Mouse (Mus musculus): ENCODE results near the gene Hspa4.
"Not testable (repeated sequence)": the region's sequence is repeated elsewhere in the genome, so short reads cannot be mapped to it uniquely, and the experiment has no call there.

Hspa4 gene

DNA sequence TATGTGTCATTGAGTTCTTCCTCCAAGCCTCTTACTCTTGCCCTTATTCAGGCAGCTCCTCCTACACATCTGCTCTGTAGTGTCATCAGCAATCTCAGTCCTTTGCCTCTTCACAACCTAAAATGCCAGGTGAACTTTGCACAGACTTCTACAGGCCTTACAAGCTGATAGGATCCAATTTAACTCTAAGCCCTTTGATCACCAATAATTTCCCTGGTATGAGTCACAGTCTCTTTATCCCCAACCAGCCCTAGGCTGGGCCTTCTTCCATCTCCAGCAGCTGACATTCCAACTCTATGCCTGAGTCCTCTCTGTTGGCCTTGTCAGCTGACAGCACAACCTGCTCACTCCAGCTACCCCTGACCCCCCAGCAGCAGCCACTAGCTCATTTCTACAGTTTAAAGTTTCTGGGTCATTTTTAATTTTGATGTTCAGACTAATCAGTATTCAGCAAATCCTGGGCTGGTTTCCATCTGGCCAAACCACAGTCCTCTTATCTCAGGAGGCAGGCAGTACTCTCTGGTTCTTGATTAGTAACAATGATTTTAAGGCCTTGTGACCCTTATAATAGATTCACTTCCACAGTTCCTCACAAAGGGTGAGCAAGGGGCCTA lies 8.1 kb upstream of the Hspa4 start:
- DNase-seq (ENCODE audit: extremely low spot score, low read depth, low spot score): no peak

DNA sequence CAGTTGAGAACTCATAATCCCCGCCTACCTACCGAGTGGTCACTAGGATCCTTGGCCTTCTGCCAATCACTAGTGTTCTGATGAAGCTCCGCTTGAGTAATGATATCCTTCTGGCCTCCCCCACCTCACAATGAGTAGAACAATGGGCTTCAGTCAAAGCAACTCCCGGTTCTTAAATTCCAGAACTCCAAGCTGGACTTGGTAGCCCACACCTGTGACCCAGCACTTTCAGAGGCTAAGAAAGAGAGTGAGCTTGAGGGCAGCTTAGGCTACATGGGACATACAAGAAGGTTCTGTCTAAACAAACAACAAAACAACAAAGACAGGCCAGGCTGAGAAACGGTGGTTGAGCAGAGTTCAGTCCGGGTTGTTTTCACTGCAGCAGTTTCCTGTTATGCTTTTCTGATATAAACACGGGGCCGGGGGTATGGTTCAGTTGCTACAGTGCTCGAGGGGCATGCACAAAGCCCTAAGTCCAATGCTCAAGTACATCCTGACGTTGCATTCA lies 7.4 kb upstream of the Hspa4 start:
- no peak for DNase-seq (ENCODE audit: extremely low spot score, low read depth, low spot score)

DNA sequence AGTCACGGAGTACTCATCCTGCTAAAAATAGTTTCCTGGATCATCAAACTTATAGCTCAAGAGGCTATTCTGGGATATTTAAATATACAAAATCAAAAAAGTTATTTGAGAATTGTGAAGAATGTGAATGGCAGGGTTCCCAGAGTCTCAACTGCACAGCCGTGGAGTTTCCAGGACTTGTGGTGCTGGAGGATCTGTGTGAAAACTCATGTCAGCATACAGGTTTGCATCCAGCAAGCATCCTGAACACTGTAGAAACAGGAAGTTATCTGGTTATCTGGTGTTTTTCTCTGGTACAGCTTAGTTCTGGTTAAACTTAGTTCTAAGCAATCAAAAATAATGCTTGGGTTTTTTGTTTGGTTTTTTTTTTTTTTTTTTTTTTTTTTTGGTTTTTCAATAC lies 6.7 kb upstream of the Hspa4 start:
- no peak for DNase-seq (ENCODE audit: extremely low spot score, low read depth, low spot score)

DNA sequence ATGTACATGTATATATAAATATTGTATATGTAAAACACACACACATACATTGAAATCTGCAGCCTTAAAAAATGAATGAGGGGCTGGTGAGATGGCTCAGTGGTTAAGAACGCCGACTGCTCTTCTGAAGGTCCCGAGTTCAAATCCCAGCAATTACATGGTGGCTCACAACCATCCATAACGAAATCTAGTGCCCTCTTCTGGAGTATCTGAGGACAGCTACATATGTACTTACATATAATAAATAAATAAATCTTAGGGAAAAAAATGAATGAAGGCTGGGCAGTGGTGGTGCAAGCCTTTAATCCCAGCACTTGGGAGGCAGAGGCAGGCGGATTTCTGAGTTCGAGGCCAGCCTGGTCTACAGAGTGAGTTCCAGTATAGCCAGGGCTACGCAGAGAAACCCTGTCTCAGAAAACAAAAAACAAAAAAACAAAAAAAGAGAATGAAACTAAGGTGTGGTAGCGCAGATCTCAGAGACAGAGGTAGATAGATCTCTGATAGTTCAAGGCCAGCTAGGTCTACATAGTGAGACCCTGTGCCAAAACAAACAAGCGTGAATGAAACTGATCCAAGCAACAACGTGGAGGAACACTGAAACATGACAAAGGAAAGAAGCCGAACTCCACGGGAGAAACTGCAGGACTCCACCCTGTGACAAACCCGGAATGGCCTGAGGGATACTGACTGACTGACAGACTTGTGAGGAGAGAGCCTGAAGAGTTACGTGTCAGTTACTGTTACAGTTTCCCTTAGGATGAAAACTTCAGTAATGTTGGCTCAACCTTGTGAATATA lies 4.0 kb upstream of the Hspa4 start:
- no peak for DNase-seq (ENCODE audit: extremely low spot score, low read depth, low spot score)

DNA sequence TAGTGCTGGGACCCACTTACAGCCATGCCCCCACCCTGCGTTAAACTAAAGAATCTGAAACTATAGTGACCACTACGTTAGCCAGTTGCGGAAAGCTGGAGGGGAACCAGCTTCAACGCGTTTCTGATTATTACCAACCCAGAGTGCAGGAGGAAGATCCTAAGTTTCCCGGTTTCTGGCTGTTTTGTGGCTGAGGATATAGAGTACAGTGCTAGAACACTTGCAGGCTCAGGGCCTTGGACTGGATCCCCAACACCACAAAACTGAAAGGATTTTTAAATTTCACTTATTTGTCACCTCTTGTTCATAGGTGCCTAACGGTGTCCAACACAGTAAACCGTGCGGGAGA lies 884 bp upstream of the Hspa4 start:
- no peak for DNase-seq (ENCODE audit: extremely low spot score, low read depth, low spot score)

DNA sequence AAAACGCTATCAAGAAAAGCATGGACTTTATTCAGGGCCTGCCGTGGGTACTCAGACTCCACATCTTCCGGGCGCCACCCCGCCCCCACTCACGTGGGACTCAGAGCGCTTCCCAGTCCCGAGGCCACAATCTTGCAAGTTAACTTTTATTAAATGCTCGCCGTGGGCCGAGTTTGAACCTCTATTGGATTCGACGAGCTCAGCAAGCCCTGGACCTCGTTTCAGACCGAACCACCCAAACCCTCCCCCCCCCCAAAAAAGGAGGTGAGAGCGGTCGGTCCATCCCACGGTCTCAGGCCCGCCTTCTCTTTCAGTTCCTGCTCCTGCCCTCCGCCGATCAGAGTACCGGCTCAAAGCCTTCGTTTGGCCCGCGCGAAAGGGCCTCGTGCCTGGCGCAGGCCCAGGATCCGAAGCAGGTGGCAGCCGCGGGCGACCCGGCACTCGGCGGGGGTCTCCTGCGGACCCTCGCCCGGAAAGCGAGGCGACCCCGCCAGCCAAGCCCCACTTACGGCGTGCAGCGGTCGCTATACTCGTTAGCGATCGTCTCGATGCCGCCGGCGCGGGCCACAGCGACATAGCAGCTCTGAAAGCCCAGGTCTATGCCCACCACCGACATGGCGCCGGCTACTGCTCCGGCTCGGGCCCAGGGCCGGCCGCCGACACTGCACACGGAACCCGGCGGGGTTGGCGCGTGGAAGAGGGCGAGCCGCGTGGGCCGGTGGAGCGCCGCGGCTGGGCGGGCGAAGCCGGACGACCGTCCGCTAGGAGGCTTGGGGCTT lies 517 bp downstream of the Hspa4 start:
- no peak for DNase-seq (ENCODE audit: extremely low spot score, low read depth, low spot score)

DNA sequence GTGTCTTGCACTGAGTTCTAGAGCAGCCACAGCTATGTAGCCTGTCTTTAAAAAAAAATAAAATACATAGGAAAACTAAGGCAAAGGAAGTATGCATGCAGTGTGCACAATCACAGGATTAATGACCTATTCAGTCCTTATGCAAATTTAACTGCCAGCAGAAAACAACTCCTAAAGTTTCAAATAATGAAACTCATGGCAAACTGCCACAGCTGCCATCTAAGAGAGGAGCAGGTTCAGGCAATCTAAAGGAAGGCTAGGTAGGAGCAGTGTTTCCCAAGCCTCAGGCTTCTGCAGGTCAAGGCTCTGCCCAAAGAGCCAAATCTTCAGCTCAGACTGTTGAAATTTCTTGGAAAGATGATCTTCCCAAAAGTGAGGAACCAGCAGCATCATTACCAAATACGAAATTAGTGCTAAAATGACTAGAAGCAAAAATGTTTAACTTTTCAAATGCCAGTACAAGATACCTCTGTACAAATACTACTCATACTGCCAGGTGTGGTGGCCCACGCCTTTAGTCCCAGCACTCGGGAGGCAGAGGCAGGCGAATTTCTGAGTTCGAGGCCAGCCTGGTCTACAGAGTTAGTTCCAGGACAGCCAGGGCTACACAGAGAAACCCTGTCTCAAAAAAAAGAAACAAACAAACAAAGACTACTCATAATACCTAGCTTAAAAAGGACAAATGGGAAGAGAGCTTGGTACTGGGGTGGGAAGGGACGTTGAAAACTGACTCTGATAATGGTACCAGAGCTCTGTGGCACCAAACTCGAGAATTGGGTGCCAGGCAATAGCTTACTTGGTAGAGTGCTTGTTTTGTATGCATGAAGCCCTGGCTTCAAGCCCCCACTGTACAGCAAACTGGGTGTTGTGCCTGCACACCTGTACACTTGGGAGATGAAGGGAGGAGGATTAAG lies 2.1 kb downstream of the Hspa4 start:
- no peak for DNase-seq (ENCODE audit: extremely low spot score, low read depth, low spot score)

DNA sequence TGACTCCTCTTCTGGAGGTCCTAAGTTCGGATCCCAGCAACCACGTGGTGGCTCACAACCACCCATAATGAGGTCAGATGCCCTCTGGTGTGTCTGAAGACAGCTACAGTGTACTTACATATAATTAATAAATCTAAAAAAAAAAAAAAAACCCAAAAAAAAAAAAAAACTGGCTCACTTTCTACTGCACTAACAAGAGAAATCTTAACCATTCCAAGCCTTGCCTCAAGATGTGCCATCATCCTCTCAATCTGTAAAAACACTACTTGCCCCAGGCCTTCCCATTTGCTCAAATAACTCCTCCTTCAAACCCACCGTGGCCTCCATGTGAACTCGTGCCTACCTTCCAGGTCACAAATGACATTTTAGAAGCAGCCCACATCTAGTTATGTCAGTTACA lies 3.4 kb downstream of the Hspa4 start:
- no peak for DNase-seq (ENCODE audit: extremely low spot score, low read depth, low spot score)

DNA sequence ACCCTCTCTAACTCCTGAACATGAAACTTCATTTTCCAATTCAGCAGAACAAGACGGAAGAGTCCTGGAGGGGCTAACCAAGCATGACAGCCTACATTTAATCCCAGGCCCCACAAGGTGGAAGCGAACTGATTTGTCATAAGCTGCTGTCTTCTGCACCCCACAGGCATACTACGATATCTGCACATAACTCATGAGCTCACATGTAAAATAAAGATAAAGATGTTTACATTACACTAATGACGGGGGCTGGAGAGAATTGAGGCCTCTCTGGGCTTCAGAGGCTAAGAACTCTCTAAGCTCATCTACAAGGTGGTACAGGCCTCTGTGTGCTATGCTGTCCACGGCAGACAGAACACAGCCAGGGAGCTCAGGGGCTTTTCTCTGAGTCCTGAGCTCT lies 5.8 kb downstream of the Hspa4 start:
- no peak for DNase-seq (ENCODE audit: extremely low spot score, low read depth, low spot score)

DNA sequence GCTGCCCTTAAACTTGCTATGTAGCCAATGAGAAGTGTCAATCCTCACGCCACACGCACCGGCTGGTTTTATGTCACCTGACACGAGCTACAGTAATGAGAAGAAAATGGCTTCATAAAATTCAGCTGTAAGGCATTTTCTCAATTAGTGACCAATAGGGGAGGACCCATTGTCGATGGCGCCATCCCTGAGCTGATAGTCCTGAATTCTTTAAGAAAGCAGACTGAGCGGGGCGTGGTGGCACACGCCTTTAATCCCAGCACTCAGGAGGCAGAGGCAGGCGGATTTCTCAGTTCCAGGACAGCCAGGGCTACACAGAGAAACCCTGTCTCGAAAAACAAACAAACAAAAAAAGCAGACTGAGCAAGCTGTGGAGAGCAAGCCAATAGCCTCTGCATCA lies 9.4 kb downstream of the Hspa4 start:
- DNase-seq (ENCODE audit: extremely low spot score, low read depth, low spot score): no peak

DNA sequence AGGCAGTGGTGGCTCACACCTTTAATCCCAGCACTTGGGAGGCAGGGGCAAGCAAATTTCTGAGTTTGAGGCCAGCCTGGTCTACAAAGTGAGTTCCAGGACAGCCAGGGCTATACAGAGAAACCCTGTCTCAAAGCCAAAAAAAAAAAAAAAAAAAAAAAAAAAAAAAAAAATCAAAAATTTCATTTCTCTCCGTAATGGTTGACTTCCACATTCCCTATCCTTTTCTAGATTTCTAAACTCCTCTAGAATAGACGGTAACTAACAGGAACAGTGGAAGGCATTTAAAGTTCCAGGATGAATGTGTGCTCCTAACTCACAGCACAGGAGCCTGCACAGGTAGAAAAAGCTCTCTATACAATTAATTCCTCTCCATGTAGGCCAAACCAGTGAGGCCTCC lies 10.1 kb downstream of the Hspa4 start:
- DNase-seq (ENCODE audit: extremely low spot score, low read depth, low spot score): not testable (repeated sequence)

DNA sequence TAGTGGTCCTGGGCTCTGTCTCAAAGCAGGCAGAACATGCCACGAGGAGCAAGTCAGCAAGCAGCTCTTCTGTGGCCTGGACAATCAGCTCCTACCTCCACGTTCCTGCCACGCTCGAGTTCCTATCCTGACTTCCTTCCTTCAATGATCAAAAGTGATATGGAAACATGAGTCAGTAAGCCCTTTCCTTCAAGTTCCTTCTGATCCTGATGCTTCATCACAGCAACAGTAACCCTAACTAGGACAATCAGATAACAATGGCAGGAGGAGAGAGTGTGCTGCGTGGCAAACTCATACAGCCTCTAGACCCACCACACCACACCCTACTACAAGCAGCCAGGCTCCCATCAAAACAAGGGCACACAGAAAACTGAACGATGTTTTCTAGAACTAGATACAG lies 14.4 kb downstream of the Hspa4 start:
- DNase-seq (ENCODE audit: extremely low spot score, low read depth, low spot score): no peak

DNA sequence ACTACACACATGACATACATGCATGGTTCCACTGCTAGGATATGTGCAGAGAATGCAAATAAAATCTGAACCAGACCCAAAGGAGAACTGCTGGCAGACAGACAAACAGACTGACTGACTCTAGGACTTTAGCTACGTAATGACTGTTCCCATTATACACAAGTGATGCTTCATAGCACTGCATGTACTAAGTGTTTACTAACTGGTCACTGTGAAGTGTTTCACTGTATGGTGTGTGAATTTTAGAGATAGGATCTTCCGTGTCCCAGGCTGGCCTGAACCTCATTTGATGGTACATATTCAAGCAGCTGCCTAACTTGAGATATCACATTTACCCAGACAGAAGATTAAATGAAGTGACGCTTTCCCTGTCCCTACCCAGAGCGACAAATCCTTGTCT lies 21.8 kb downstream of the Hspa4 start:
- no peak for DNase-seq (ENCODE audit: extremely low spot score, low read depth, low spot score)

DNA sequence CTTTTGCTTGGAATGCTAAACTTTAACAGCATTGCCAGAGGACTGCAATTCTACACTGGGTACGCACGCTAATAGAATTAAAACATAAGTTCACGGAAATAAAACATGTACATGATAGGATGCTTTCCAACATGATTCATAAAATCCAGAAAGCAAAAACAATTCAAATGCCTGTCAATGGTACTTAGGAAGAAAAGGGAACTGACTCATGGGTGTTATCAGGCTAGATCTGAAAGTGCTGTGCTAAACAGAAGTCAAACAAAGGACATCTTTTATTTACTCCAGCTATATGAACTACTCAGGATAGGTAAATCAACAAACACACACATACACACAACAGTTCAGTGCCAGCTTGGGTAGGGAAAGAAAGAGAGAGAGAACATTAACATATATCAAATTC lies 24.9 kb downstream of the Hspa4 start:
- DNase-seq (ENCODE audit: extremely low spot score, low read depth, low spot score): no peak

DNA sequence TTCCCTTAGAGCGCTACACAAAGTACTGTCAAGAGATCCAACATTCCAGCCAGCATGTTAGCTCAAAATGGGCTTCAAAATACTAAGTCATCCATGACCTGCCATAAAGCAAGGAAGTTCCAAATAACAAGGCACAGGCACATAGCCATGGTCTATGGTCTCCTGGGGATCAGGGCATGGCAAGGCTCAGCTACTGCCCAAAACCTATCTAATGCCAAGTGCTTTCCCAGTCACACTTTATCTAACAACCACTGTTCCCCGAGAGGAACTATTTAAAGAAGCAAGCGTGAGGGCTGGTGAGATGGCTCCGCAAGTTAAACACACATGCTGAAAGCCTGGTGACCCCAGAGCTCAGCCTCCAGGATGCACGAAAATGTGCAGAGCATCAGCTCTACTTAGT lies 26.9 kb downstream of the Hspa4 start:
- DNase-seq (ENCODE audit: extremely low spot score, low read depth, low spot score): no peak

DNA sequence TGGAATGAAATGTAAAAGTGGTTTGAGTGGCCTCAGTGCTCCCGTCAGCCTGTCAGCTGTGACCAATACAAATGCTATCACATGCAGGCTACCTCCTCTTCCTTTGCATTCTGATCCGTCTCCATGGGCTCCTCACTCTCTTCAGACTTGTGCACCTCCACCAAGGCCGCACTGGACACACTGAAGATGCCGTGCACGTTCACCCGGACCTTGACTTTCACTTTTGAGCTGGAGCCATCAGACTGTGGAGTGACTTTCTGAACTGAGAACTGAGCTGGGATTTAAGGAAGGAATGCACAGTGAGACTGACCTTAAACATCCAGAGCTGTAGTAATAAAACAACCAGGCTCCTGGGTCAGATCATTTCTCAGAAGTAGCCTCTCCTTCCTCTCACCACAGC lies 30.7 kb downstream of the Hspa4 start:
- DNase-seq (ENCODE audit: extremely low spot score, low read depth, low spot score): no peak

DNA sequence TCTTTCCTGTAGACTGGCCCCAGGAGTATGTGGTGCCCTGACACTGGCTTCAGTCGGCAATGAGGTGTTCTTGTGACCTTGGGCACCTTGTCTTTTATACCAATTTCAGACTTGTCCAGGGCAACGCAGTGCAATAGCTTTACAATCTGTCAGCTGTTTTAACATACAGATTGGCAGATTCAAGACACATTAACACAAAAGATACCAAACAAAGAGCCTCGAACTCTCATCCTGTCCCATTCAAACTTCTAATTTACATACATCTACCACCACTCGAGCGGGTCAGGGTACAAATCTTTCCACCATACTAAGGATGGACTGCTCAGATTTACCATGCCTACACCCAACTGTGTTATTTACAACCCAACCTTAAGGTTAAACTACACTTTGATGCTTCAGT lies 39.7 kb downstream of the Hspa4 start:
- DNase-seq (ENCODE audit: extremely low spot score, low read depth, low spot score): no peak

DNA sequence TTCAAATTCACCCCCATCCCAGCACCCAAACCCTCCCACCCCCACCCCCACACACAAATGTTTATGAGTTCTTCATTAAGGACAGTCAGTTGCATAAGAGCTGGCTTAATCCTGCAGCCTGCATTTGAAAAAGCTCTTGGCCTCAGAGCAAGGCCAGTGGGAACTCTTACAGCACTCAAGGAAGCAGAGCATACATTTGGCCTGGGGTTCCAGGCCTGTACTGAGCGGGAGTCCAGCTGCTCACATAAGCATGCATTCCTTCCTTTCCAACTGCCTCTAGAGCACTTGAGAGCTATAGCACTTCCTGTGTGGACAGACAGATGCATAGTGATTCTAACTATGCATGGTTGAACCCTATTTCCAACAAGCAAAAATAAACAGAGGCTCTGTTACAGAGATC lies 40.2 kb downstream of the Hspa4 start:
- DNase-seq (ENCODE audit: extremely low spot score, low read depth, low spot score): no peak

DNA sequence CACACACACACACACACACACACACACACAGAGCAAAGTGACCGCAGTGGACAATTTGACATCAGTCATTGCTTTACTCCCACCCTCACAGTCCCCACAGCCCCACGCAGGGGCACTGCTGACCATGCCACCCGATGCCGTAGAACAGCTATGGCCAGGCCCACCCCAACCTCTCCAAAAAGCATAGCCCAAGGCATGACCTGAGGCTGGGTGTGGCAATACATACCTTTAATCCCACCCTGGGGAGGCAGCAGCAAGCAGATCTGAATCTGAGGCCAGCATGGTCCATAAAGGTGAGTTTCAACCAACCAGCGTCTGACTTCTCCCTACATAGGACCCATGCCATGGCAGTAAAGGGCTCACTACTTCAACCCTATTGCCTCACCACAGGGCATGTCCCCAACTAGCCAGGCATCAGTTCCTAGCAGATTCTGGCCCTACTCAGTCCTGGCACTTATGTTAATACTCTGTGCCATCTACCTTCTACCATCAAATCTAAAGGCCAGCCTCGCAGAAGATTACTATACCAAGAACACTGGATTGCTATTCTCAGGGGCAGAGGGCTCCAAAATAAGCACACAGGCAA lies 41.1 kb downstream of the Hspa4 start:
- no peak for DNase-seq (ENCODE audit: extremely low spot score, low read depth, low spot score)

DNA sequence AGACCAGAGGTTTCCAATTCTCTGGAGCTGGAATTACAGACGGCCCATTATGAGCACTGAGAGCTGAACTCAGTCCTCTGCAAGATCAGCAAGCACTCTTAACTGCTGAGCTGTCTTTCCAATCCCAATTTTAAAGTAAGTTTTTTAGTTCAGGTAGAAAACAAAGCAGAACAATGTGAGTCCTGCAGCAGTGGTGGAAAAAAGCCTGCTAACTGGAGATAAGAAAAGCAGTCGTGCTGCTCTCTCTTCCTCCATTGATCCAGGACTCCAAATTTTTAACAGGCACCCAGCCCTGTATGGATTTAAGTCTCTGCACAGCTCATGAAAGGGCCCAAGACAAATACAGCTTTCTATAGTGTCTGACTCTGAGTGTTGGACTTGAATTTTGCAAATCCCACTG lies 43.3 kb downstream of the Hspa4 start:
- DNase-seq (ENCODE audit: extremely low spot score, low read depth, low spot score): no peak

DNA sequence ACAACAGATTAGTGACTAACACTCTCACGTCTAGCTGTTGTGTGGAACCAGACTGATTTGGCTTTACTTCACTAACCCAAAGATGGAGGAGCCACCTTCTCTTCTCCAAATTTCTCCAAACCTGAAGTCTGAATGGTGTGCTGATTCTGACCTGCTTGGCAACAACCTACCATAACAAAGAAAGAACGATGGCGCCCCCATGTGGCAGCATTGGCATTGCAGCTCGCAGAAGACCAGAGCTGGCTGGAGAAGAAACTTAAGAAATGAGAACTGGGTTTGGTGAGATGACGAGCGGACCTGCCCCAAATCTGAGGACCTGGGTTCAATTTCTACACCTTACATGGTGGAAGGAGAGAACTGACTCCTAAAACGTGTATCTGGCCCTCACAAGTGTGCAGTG lies 45.3 kb downstream of the Hspa4 start:
- DNase-seq (ENCODE audit: extremely low spot score, low read depth, low spot score): no peak

Data from hindlimb bud, embryonic 11.5 days (tissue).